Mouse (Mus musculus): Measurements from ENCODE around the gene Itgb2. TPM values are rescaled to one million over a fixed set of nuclear protein-coding genes. Genes with fewer than 3 reads are reported as not detected.

Gene Itgb2
- polyA plus RNA-seq, 1 experiment from 2014 or later: 0.64 TPM

DNA sequence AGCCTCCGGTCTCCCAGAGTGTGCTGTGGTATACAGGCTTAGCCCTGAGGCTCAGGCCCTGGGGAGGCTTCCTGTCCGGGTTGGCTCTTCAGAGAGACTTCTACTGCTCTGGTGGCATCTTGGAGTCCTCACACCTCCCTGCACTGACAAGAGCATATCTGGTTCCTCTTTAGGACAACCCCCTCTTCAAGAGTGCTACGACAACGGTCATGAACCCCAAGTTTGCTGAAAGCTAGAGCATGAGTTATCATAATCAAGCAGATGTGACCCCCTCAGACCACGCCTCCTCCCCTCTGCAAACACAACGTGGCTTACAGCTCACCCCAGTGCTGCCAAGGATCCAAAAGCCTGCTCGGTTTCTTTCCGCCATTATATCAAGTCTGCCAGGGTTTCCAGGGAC, 35.0 kb downstream of the Itgb2 start:
- H3K4me1 ChIP-seq (ENCODE audit: control insufficient read depth, insufficient read depth, low read length): no peaks in the 10 kb centered on the region
- ATAC-seq (ENCODE audit: insufficient number of reproducible peaks, low FRiP score, low TSS enrichment, low read depth) (no peak), DNase-seq (ENCODE audit: low spot score) (no peak)
- H3K36me3 ChIP-seq (ENCODE audit: control insufficient read depth, insufficient read depth, low read length): no peaks in the 10 kb centered on the region
- no peak overlapping the region for H3K27ac ChIP-seq (replicated peaks; ENCODE audit: low read depth, low read length)
- H3K9me3 ChIP-seq (ENCODE audit: control insufficient read depth, low read length): no peaks in the 10 kb centered on the region
- no peak overlapping the region for H3K4me3 ChIP-seq (ENCODE audit: low read depth, low read length)
- no peak overlapping the region for H3K4me2 ChIP-seq (ENCODE audit: low read depth, severe bottlenecking)
- no peak overlapping the region for H3K9ac ChIP-seq (ENCODE audit: low read length)
- 88% methylated on average over 8 of the region's 8 CpGs for WGBS
- no peaks in the 10 kb centered on the region for H3K27me3 ChIP-seq (ENCODE audit: control insufficient read depth, insufficient read depth, low read length)

DNA sequence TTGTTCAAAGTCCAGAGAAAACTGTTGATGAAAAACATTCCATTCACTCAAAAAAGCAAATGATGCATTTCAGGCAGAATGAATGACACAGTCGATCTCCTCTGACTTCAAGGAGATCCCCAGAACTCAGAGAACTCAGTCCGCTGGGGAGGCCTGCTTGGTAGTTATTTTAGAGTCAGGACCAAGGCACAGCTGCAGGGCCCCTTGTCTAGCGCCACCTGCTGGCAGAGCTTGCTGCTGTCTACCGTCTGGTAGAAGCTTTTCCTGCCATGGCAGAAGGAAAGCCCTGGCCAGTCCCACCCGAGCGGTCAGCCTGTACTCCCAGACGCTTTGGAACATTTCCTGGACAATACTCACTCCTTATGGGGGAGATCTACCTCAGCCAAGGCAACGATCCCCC, 36.6 kb downstream of the Itgb2 start:
- WGBS: 32% methylated on average over 8 of the region's 8 CpGs
- H3K9ac ChIP-seq (ENCODE audit: low read length): no peak overlapping the region
- no peaks in the 10 kb centered on the region for H3K36me3 ChIP-seq (ENCODE audit: control insufficient read depth, insufficient read depth, low read length)

DNA sequence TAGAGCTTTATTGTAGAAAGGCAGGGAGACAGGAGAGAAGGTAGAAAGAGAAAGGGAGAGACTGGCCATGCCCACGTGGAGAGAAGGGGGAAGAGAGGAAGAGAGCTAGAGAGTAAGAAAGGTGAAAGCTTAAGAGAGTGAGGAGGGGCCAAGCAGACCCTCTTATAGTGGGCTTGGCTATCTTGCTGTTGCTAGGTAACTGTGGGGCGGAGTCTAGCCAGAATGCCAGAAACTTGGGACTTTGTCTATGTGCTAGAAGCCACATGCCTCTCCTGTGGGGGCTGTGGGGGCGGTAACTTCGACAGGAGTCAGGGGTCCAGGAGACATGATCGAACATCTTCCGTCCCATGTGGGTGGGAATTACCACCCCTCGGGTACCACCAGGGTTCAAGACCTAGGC, 39.4 kb downstream of the Itgb2 start:
- no peaks in the 10 kb centered on the region for H3K27me3 ChIP-seq (ENCODE audit: control insufficient read depth, insufficient read depth, low read length)
- no peaks in the 10 kb centered on the region for H3K36me3 ChIP-seq (ENCODE audit: control insufficient read depth, insufficient read depth, low read length)
- no peak for ATAC-seq (ENCODE audit: insufficient number of reproducible peaks, low FRiP score, low TSS enrichment, low read depth)
- H3K9me3 ChIP-seq (ENCODE audit: control insufficient read depth, low read length): no peaks in the 10 kb centered on the region
- no peak overlapping the region for H3K27ac ChIP-seq (replicated peaks; ENCODE audit: low read depth, low read length)
- no peak overlapping the region for H3K4me3 ChIP-seq (ENCODE audit: low read depth, low read length)
- H3K4me1 ChIP-seq (ENCODE audit: control insufficient read depth, insufficient read depth, low read length): no peaks in the 10 kb centered on the region
- no peak overlapping the region for H3K4me2 ChIP-seq (ENCODE audit: low read depth, severe bottlenecking)
- no peak overlapping the region for H3K9ac ChIP-seq (ENCODE audit: low read length)
- DNase-seq (ENCODE audit: low spot score): no peak
- 41% methylated on average over 7 of the region's 7 CpGs for WGBS

More for the DNA sequence above, 36.6 kb downstream of the Itgb2 start:
- peak; percentile 84 for DNase-seq (ENCODE audit: low spot score)
- H3K9me3 ChIP-seq (ENCODE audit: control insufficient read depth, low read length): no peaks in the 10 kb centered on the region
- H3K4me3 ChIP-seq (ENCODE audit: low read depth, low read length): no peak overlapping the region
- no peaks in the 10 kb centered on the region for H3K27me3 ChIP-seq (ENCODE audit: control insufficient read depth, insufficient read depth, low read length)
- no peak overlapping the region for H3K27ac ChIP-seq (replicated peaks; ENCODE audit: low read depth, low read length)
- no peak overlapping the region for H3K4me2 ChIP-seq (ENCODE audit: low read depth, severe bottlenecking)
- H3K4me1 ChIP-seq (ENCODE audit: control insufficient read depth, insufficient read depth, low read length): no peaks in the 10 kb centered on the region
- no peak for ATAC-seq (ENCODE audit: insufficient number of reproducible peaks, low FRiP score, low TSS enrichment, low read depth)

- Histone ChIP-seq H3K4me3 (ENCODE audit: low read depth, low read length) (no peak overlapping the region), H3K4me2 (ENCODE audit: low read depth, severe bottlenecking) (no peak overlapping the region), H3K36me3 (ENCODE audit: control insufficient read depth, insufficient read depth, low read length) (no peaks in the 10 kb centered on the region), H3K27me3 (ENCODE audit: control insufficient read depth, insufficient read depth, low read length) (no peaks in the 10 kb centered on the region), H3K4me1 (ENCODE audit: control insufficient read depth, insufficient read depth, low read length) (no peaks in the 10 kb centered on the region), H3K9me3 (ENCODE audit: control insufficient read depth, low read length) (no peaks in the 10 kb centered on the region), H3K27ac (replicated peaks; ENCODE audit: low read depth, low read length) (no peak overlapping the region), H3K9ac (ENCODE audit: low read length) (no peak overlapping the region)
- 39% methylated on average over 6 of the region's 6 CpGs for WGBS
- DNase-seq (ENCODE audit: low spot score): no peak
- ATAC-seq (ENCODE audit: insufficient number of reproducible peaks, low FRiP score, low TSS enrichment, low read depth): no peak
Measured at GRCm38 (mm10) chr10:77569973-77570658, 40.1 kb downstream of the Itgb2 start.

DNA sequence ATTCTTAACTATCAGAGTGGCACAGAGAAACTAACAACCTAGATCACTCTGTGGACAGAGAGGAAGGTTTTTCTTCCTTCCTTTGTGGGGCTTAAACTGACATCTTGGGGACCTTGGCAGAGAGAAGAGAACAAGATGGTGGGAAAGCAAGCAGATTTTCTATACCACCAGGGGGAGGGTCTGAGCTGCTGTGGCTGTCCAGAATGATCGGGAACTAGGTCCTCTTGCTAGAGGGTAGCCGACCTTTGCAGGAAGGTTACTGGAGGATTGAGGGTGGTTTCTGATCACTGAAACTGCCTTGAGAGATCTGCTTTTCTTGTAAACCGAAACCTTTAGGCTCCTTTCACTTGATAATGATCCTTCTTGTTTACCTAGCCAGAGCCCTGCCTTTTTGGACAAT, 42.2 kb downstream of the Itgb2 start:
- Histone ChIP-seq H3K9me3 (ENCODE audit: control insufficient read depth, low read length) (no peaks in the 10 kb centered on the region), H3K4me3 (ENCODE audit: low read depth, low read length) (no peak overlapping the region), H3K4me1 (ENCODE audit: control insufficient read depth, insufficient read depth, low read length) (no peaks in the 10 kb centered on the region), H3K27ac (replicated peaks; ENCODE audit: low read depth, low read length) (no peak overlapping the region), H3K4me2 (ENCODE audit: low read depth, severe bottlenecking) (no peak overlapping the region), H3K36me3 (ENCODE audit: control insufficient read depth, insufficient read depth, low read length) (no peaks in the 10 kb centered on the region), H3K27me3 (ENCODE audit: control insufficient read depth, insufficient read depth, low read length) (no peaks in the 10 kb centered on the region), H3K9ac (ENCODE audit: low read length) (no peak overlapping the region)
- DNase-seq (ENCODE audit: low spot score): no peak
- no peak for ATAC-seq (ENCODE audit: insufficient number of reproducible peaks, low FRiP score, low TSS enrichment, low read depth)
- WGBS: 22% methylated on average over 3 of the region's 3 CpGs

GRCm38 (mm10) chr10:77573162-77573561, 43.1 kb downstream of the Itgb2 start:
- H3K4me3 ChIP-seq (ENCODE audit: low read depth, low read length): no peak overlapping the region
- H3K36me3 ChIP-seq (ENCODE audit: control insufficient read depth, insufficient read depth, low read length): no peaks in the 10 kb centered on the region
- WGBS: 83% methylated on average over 1 of the region's 1 CpGs
- no peak overlapping the region for H3K27ac ChIP-seq (replicated peaks; ENCODE audit: low read depth, low read length)
- H3K27me3 ChIP-seq (ENCODE audit: control insufficient read depth, insufficient read depth, low read length): no peaks in the 10 kb centered on the region
- H3K9ac ChIP-seq (ENCODE audit: low read length): no peak overlapping the region
- no peaks in the 10 kb centered on the region for H3K9me3 ChIP-seq (ENCODE audit: control insufficient read depth, low read length)
- DNase-seq (ENCODE audit: low spot score) (no peak), ATAC-seq (ENCODE audit: insufficient number of reproducible peaks, low FRiP score, low TSS enrichment, low read depth) (no peak)
- no peak overlapping the region for H3K4me2 ChIP-seq (ENCODE audit: low read depth, severe bottlenecking)
- no peaks in the 10 kb centered on the region for H3K4me1 ChIP-seq (ENCODE audit: control insufficient read depth, insufficient read depth, low read length)

- Histone ChIP-seq H3K27me3 (ENCODE audit: control insufficient read depth, insufficient read depth, low read length) (no peaks in the 10 kb centered on the region), H3K9me3 (ENCODE audit: control insufficient read depth, low read length) (no peaks in the 10 kb centered on the region), H3K4me3 (ENCODE audit: low read depth, low read length) (no peak overlapping the region), H3K4me1 (ENCODE audit: control insufficient read depth, insufficient read depth, low read length) (peaks cover 2% of the 10 kb centered on the region; the same call in 1 of the 2 replicates), H3K9ac (ENCODE audit: low read length) (no peak overlapping the region), H3K36me3 (ENCODE audit: control insufficient read depth, insufficient read depth, low read length) (no peaks in the 10 kb centered on the region), H3K27ac (replicated peaks; ENCODE audit: low read depth, low read length) (no peak overlapping the region), H3K4me2 (ENCODE audit: low read depth, severe bottlenecking) (no peak overlapping the region; the same call in 1 of the 2 replicates)
- DNase-seq (ENCODE audit: low spot score): no peak
- 64% methylated on average over 10 of the region's 10 CpGs for WGBS
- ATAC-seq (ENCODE audit: insufficient number of reproducible peaks, low FRiP score, low TSS enrichment, low read depth): no peak
Measured at GRCm38 (mm10) chr10:77580027-77580920, 50.2 kb downstream of the Itgb2 start.

DNA sequence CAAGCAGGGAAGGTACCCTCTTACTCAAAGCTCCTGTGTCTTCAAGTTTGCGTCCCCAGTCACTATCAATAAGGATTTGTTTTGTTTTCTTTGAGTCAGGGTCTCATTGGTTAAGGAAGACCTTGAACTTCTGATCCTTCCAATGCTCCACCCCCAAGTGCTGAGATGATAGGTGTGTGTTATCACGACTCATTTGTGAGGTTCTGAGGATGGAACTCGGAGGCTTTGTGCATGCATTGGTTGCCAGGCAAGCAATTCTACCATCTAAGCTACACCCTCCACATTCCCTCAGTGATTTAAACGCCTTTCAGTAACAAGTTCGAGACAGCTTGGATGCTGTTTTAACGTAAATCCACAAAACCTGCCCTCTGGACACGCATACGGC, 51.0 kb downstream of the Itgb2 start:
- no peaks in the 10 kb centered on the region for H3K27me3 ChIP-seq (ENCODE audit: control insufficient read depth, insufficient read depth, low read length)
- peaks cover 2% of the 10 kb centered on the region; the same call in 1 of the 2 replicates for H3K4me1 ChIP-seq (ENCODE audit: control insufficient read depth, insufficient read depth, low read length)

More for the DNA sequence above, 51.0 kb downstream of the Itgb2 start:
- Histone ChIP-seq H3K9ac (ENCODE audit: low read length) (peak overlapping the region; percentile 62), H3K4me2 (ENCODE audit: low read depth, severe bottlenecking) (peak overlapping the region; percentile 74), H3K36me3 (ENCODE audit: control insufficient read depth, insufficient read depth, low read length) (no peaks in the 10 kb centered on the region), H3K27ac (replicated peaks; ENCODE audit: low read depth, low read length) (no peak overlapping the region), H3K4me3 (ENCODE audit: low read depth, low read length) (peak overlapping the region; percentile 77), H3K9me3 (ENCODE audit: control insufficient read depth, low read length) (no peaks in the 10 kb centered on the region)
- no peak for DNase-seq (ENCODE audit: low spot score)
- no peak for ATAC-seq (ENCODE audit: insufficient number of reproducible peaks, low FRiP score, low TSS enrichment, low read depth)
- WGBS: 11% methylated on average over 8 of the region's 8 CpGs
